Mouse (Mus musculus) liver, embryonic 16.5 days (tissue): ENCODE measurements around the gene Trim2. TPM values are rescaled to one million over a fixed set of nuclear protein-coding genes. Genes with fewer than 3 reads are reported as not detected.
A peak's percentile ranks its signal among the peaks of the same experiment; 100 is the strongest.

Experiments used
- ATAC-seq: fragments of 200-750 bp; cut with Nextera tagmentation; 2 replicates; pipeline ENCODE4 v1.8.0; 2017; ENCODE audit warnings: low read depth, mild to moderate bottlenecking, moderate number of reproducible peaks, moderate library complexity
- H3K27ac ChIP-seq: fragments of 300-500 bp; sonication (generic); 2 replicates; pipeline ENCODE4 v1.5.1; 2014; ENCODE audit warnings: mild to moderate bottlenecking, low read length
- H3K27me3 ChIP-seq: fragments of 300-500 bp; sonication (generic); 2 replicates; pipeline ENCODE4 v1.6.1; 2014; ENCODE audit warnings: low read depth, low read length, mixed read lengths; ENCODE audit not compliant: control insufficient read depth, insufficient read depth
- H3K36me3 ChIP-seq: fragments of 300-500 bp; sonication (generic); 2 replicates; pipeline ENCODE4 v1.6.1; 2014; ENCODE audit warnings: mild to moderate bottlenecking; ENCODE audit not compliant: control insufficient read depth, insufficient read depth
- H3K4me1 ChIP-seq: fragments of 300-500 bp; sonication (generic); 2 replicates; pipeline ENCODE4 v1.6.1; 2014; ENCODE audit warnings: low read depth, low read length, mixed read lengths; ENCODE audit not compliant: control insufficient read depth
- H3K4me2 ChIP-seq: fragments of 300-500 bp; sonication (generic); 2 replicates; pipeline ENCODE4 v1.6.1; 2014; ENCODE audit warnings: low read depth, low read length, mixed read lengths
- H3K4me3 ChIP-seq: fragments of 300-500 bp; sonication (generic); 2 replicates; pipeline ENCODE4 v1.5.1; 2014; ENCODE audit warnings: low read depth, mild to moderate bottlenecking, low read length
- H3K9ac ChIP-seq: fragments of 300-500 bp; sonication (generic); 2 replicates; pipeline ENCODE4 v1.6.1; 2014; ENCODE audit warnings: low read depth, low read length
- H3K9me3 ChIP-seq: fragments of 300-500 bp; sonication (generic); replicated peaks from 2 replicates; pipeline ENCODE4 v1.6.1; 2016; ENCODE audit warnings: low read length; ENCODE audit not compliant: control insufficient read depth
- WGBS: fragments of 180-500 bp; shearing (Covaris S2); extraction: QIAGEN DNeasy Blood & Tissue Kit; methylation state at CpG from one replicate; pipeline ENCODE4 v1.1.7; 2014; ENCODE audit not compliant: insufficient replicate concordance; 5-methylcytosine and 5-hydroxymethylcytosine counted together
- polyA plus RNA-seq: library from polyadenylated mRNA; unstranded; fragments of >200 nt; fragmentation: Nextera tagmentation; extraction: Ambion mirVana; gene quantifications from 2 replicates; pipeline ENCODE4 v1.2.1, GENCODE M21; 2015

Gene Trim2
- polyA plus RNA-seq, 1 experiment from 2014 or later, result 6.3 TPM

GRCm38 (mm10) chr3:84344725-84345645, 38.3 kb upstream of the Trim2 start:
- no peaks in the 10 kb centered on the region for H3K9me3 ChIP-seq
- H3K4me3 ChIP-seq, result peak overlapping the region; percentile 41
- WGBS, result 7% methylated on average over 28 of the region's 28 CpGs
- H3K4me2 ChIP-seq, result peak overlapping the region; percentile 64
- peak; percentile 52; the same call in 1 of the 2 replicates for ATAC-seq
- H3K27me3 ChIP-seq, result peaks cover 38% of the 10 kb centered on the region
- peaks cover 14% of the 10 kb centered on the region for H3K4me1 ChIP-seq
- H3K27ac ChIP-seq, result no peak overlapping the region
- H3K36me3 ChIP-seq, result no peaks in the 10 kb centered on the region
- no peak overlapping the region for H3K9ac ChIP-seq

GRCm38 (mm10) chr3:84343101-84343500, 36.4 kb upstream of the Trim2 start:
- H3K4me3 ChIP-seq, result no peak overlapping the region
- 84% methylated on average over 9 of the region's 9 CpGs for WGBS
- H3K27me3 ChIP-seq, result peaks cover 30% of the 10 kb centered on the region
- H3K4me2 ChIP-seq, result no peak overlapping the region
- H3K9ac ChIP-seq, result no peak overlapping the region
- no peaks in the 10 kb centered on the region for H3K9me3 ChIP-seq
- ATAC-seq, result no peak
- H3K36me3 ChIP-seq, result no peaks in the 10 kb centered on the region
- H3K4me1 ChIP-seq, result peaks cover 5% of the 10 kb centered on the region
- no peak overlapping the region for H3K27ac ChIP-seq

GRCm38 (mm10) chr3:84341811-84342210, 35.1 kb upstream of the Trim2 start:
- peaks cover 5% of the 10 kb centered on the region for H3K4me1 ChIP-seq
- H3K4me2 ChIP-seq, result no peak overlapping the region
- no peak overlapping the region for H3K4me3 ChIP-seq
- WGBS, result 64% methylated on average over 7 of the region's 7 CpGs
- H3K36me3 ChIP-seq, result no peaks in the 10 kb centered on the region
- H3K9me3 ChIP-seq, result no peaks in the 10 kb centered on the region
- peaks cover 18% of the 10 kb centered on the region for H3K27me3 ChIP-seq
- no peak overlapping the region for H3K9ac ChIP-seq
- H3K27ac ChIP-seq, result no peak overlapping the region
- ATAC-seq, result no peak

GRCm38 (mm10) chr3:84337585-84337984, 30.9 kb upstream of the Trim2 start:
- 12% methylated on average over 10 of the region's 11 CpGs for WGBS
- no peak for ATAC-seq
- no peak overlapping the region for H3K9ac ChIP-seq
- H3K27me3 ChIP-seq, result peaks cover 5% of the 10 kb centered on the region; the same call in 1 of the 2 replicates
- H3K27ac ChIP-seq, result no peak overlapping the region
- peak overlapping the region; percentile 6; the same call in 1 of the 2 replicates for H3K4me3 ChIP-seq
- peaks cover 7% of the 10 kb centered on the region for H3K4me1 ChIP-seq
- H3K36me3 ChIP-seq, result no peaks in the 10 kb centered on the region
- H3K9me3 ChIP-seq, result no peaks in the 10 kb centered on the region
- no peak overlapping the region for H3K4me2 ChIP-seq

GRCm38 (mm10) chr3:84336342-84336741, 29.7 kb upstream of the Trim2 start:
- H3K4me2 ChIP-seq, result no peak overlapping the region
- H3K4me1 ChIP-seq, result peaks cover 7% of the 10 kb centered on the region
- no peak overlapping the region for H3K27ac ChIP-seq
- H3K36me3 ChIP-seq, result no peaks in the 10 kb centered on the region
- 76% methylated on average over 12 of the region's 12 CpGs for WGBS
- no peak overlapping the region for H3K4me3 ChIP-seq
- no peak overlapping the region for H3K9ac ChIP-seq
- no peaks in the 10 kb centered on the region for H3K9me3 ChIP-seq
- H3K27me3 ChIP-seq, result peaks cover 5% of the 10 kb centered on the region; the same call in 1 of the 2 replicates
- ATAC-seq, result no peak

GRCm38 (mm10) chr3:84335421-84336073, 28.9 kb upstream of the Trim2 start:
- Histone ChIP-seq H3K4me1 (peaks cover 7% of the 10 kb centered on the region), H3K9ac (no peak overlapping the region), H3K27me3 (peaks cover 5% of the 10 kb centered on the region; the same call in 1 of the 2 replicates), H3K9me3 (no peaks in the 10 kb centered on the region), H3K27ac (no peak overlapping the region), H3K36me3 (no peaks in the 10 kb centered on the region), H3K4me2 (no peak overlapping the region), H3K4me3 (no peak overlapping the region)
- 52% methylated on average over 8 of the region's 8 CpGs for WGBS
- ATAC-seq, result no peak

- H3K27me3 ChIP-seq, result peaks cover 5% of the 10 kb centered on the region; the same call in 1 of the 2 replicates
- no peak for ATAC-seq
- 0 out of 2 replicates have a peak overlapping the region, but pooled peaks have one; percentile 2 for H3K4me3 ChIP-seq
- H3K9ac ChIP-seq, result no peak overlapping the region
- H3K4me1 ChIP-seq, result peaks cover 7% of the 10 kb centered on the region
- 21% methylated on average over 20 of the region's 20 CpGs for WGBS
- H3K36me3 ChIP-seq, result no peaks in the 10 kb centered on the region
- peak overlapping the region; percentile 22; the same call in 1 of the 2 replicates for H3K4me2 ChIP-seq
- H3K27ac ChIP-seq, result no peak overlapping the region
- H3K9me3 ChIP-seq, result no peaks in the 10 kb centered on the region
These were observed 28.2 kb upstream of the Trim2 start for GRCm38 (mm10) chr3:84334771-84335420.

- H3K27ac ChIP-seq, result no peak overlapping the region
- H3K9ac ChIP-seq, result no peak overlapping the region; the same call in 1 of the 2 replicates
- H3K27me3 ChIP-seq, result peaks cover 5% of the 10 kb centered on the region; the same call in 1 of the 2 replicates
- ATAC-seq, result peak; percentile 30; the same call in 1 of the 2 replicates
- peaks cover 7% of the 10 kb centered on the region for H3K4me1 ChIP-seq
- H3K4me2 ChIP-seq, result peak overlapping the region; percentile 22
- no peaks in the 10 kb centered on the region for H3K36me3 ChIP-seq
- no peaks in the 10 kb centered on the region for H3K9me3 ChIP-seq
- H3K4me3 ChIP-seq, result no peak overlapping the region
- 41% methylated on average over 22 of the region's 22 CpGs for WGBS
These were observed 27.0 kb upstream of the Trim2 start for GRCm38 (mm10) chr3:84333400-84334349.
